Mouse (Mus musculus) stomach, postnatal 0 days (tissue): ENCODE measurements around the gene Qrich1.

Experiments used
- CTCF ChIP-seq: IDR thresholded peaks from 2 replicates; pipeline ENCODE4 v1.5.1; 2016; ENCODE audit warnings: antibody characterized with exemption, low read depth, mild to moderate bottlenecking, moderate library complexity
- EP300 ChIP-seq: optimal IDR thresholded peaks from 2 replicates; pipeline ENCODE3; 2016; ENCODE audit warnings: antibody characterized with exemption

DNA sequence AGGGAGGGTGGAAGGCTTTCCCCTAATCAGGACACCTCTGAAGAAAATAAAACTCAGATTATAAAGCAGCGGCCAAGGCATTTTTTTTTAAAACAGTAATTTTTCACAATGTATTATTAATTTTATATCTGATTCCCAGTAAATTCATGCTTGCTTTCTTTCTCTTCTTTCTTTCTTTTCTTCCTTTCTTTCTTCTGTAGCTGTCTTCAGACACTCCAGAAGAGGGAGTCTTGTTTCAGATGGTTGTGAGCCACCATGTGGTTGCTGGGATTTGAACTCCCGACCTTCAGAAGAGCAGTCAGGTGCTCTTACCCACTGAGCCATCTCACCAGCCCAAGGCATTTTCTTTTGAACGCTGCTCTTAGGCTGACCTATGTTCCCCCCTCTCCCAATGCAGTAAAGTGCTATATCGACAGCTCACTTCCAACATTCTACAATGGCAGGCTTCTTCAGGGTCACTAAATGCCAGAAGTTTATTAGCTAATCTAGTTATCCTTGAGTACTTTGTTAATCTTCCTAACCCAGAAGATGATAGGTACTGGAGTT is 82.5 kb downstream of the Qrich1 start:
- TF ChIP-seq EP300 (no peak), CTCF (no peak)
